Comparison of ENCODE assay signal across 25 mouse cellular contexts in genomic region chr4:79362522-79362921, GRCm38 (mm10).
"Had no signal": no experiment of that assay in that cellular context is flagged by ENCODE, and none has a peak within 500 bp of the region (broad histone marks: within the 10 kb centered on the region; RNA-seq: fewer than 3 reads in every experiment).

No protein-coding gene starts in this region.

- DNase-seq: gastrocnemius, postnatal 14 days; gastrocnemius, postnatal 36 days; heart, adult 18-20 months; heart, postnatal 10 days; heart, postnatal 36 days; kidney, adult 11 months; kidney, adult 2 months; kidney, adult 9 months; kidney, postnatal 25 days; kidney, postnatal 4 days; liver; liver, embryonic 13.5 days had no signal

- H3K9me3 ChIP-seq: heart, embryonic 10.5 days; heart, embryonic 12.5 days; hindbrain, embryonic 13.5 days; hindbrain, embryonic 15.5 days; kidney, embryonic 15.5 days; limb, embryonic 10.5 days; limb, embryonic 12.5 days; liver, embryonic 13.5 days; liver, embryonic 15.5 days had no signal

- H3K4me3 ChIP-seq: heart, embryonic 10.5 days; heart, embryonic 12.5 days; hindbrain, embryonic 13.5 days; hindbrain, embryonic 15.5 days; kidney, embryonic 15.5 days; layer of hippocampus, adult 2 months; left cerebral cortex, adult 2 months; limb, embryonic 10.5 days; limb, embryonic 12.5 days; liver, embryonic 13.5 days; liver, embryonic 15.5 days had no signal

- H3K4me1 ChIP-seq: heart, embryonic 10.5 days; heart, embryonic 12.5 days; hindbrain, embryonic 13.5 days; hindbrain, embryonic 15.5 days; kidney, embryonic 15.5 days; limb, embryonic 10.5 days; limb, embryonic 12.5 days; liver, embryonic 13.5 days; liver, embryonic 15.5 days had no signal

- H3K27me3 ChIP-seq: heart, embryonic 12.5 days; hindbrain, embryonic 13.5 days; hindbrain, embryonic 15.5 days; kidney, embryonic 15.5 days; limb, embryonic 12.5 days; liver, embryonic 13.5 days; liver, embryonic 15.5 days had no signal

- H3K27ac ChIP-seq: heart, embryonic 10.5 days; hindbrain, embryonic 13.5 days; hindbrain, embryonic 15.5 days; hindbrain, postnatal 0 days; kidney, embryonic 15.5 days; kidney, postnatal 0 days; layer of hippocampus, adult 2 months; left cerebral cortex, adult 2 months; limb, embryonic 10.5 days; limb, embryonic 12.5 days; liver, embryonic 13.5 days; liver, embryonic 15.5 days had no signal

- H3K4me2 ChIP-seq: heart, embryonic 12.5 days; hindbrain, embryonic 13.5 days; hindbrain, embryonic 15.5 days; kidney, embryonic 15.5 days; limb, embryonic 12.5 days; liver, embryonic 11.5 days; liver, embryonic 13.5 days; liver, embryonic 15.5 days had no signal

- H3K9ac ChIP-seq: heart, embryonic 12.5 days; hindbrain, embryonic 13.5 days; hindbrain, embryonic 15.5 days; kidney, embryonic 15.5 days; limb, embryonic 12.5 days; liver, embryonic 13.5 days; liver, embryonic 15.5 days had no signal

- H3K36me3 ChIP-seq: heart, embryonic 10.5 days; heart, embryonic 12.5 days; hindbrain, embryonic 13.5 days; hindbrain, embryonic 15.5 days; kidney, embryonic 15.5 days; limb, embryonic 10.5 days; limb, embryonic 12.5 days; liver, embryonic 13.5 days; liver, embryonic 15.5 days had no signal

- ATAC-seq: hindbrain, postnatal 0 days had no signal
